Mouse (Mus musculus) liver, adult 2 months (tissue): ENCODE data around the gene Dag1.
"Not testable (repeated sequence)": the region's sequence is repeated elsewhere in the genome, so short reads cannot be mapped to it uniquely, and the experiment has no call there.

ENCODE experiments used
- CTCF ChIP-seq: fragments of 200-500 bp; IDR thresholded peaks from 2 replicates; pipeline ENCODE4 v1.5.1; 2011; ENCODE audit warnings: low read depth, low read length, control low read depth
- POLR2A ChIP-seq: fragments of 200-500 bp; IDR thresholded peaks from 2 replicates; pipeline ENCODE4 v1.6.1; 2011; ENCODE audit warnings: low read length, control low read depth; ENCODE audit not compliant: insufficient read depth; ENCODE audit errors: extremely low read depth

- TF ChIP-seq CTCF, POLR2A: not testable (repeated sequence)
These were observed 4.9 kb upstream of the Dag1 start for GRCm38 (mm10) chr9:108268701-108269100.
